Mouse (Mus musculus) neural tube, embryonic 13.5 days (tissue): ENCODE results near the gene Klhdc1. TPM values are rescaled to one million over a fixed set of nuclear protein-coding genes. Genes with fewer than 3 reads are reported as not detected.

Source experiments
- ATAC-seq: fragments of 200-750 bp; cut with Nextera tagmentation; 2 replicates; pipeline ENCODE4 v1.8.0; 2017; ENCODE audit warnings: low read depth, mild to moderate bottlenecking, moderate TSS enrichment, moderate library complexity
- H3K27ac ChIP-seq: fragments of 300-500 bp; sonication (generic); replicated peaks from 2 replicates; pipeline ENCODE4 v1.5.1; 2015; ENCODE audit warnings: moderate library complexity, mild to moderate bottlenecking, inconsistent platforms
- H3K27me3 ChIP-seq: fragments of 300-500 bp; sonication (generic); 2 replicates; pipeline ENCODE4 v1.6.1; 2015; ENCODE audit warnings: mild to moderate bottlenecking, inconsistent platforms
- H3K36me3 ChIP-seq: fragments of 300-500 bp; sonication (generic); 2 replicates; pipeline ENCODE4 v1.6.1; 2015; ENCODE audit warnings: mild to moderate bottlenecking, inconsistent platforms
- H3K4me1 ChIP-seq: fragments of 300-500 bp; sonication (generic); replicated peaks from 2 replicates; pipeline ENCODE4 v1.6.1; 2015; ENCODE audit warnings: inconsistent platforms
- H3K4me2 ChIP-seq: fragments of 300-500 bp; sonication (generic); 2 replicates; pipeline ENCODE4 v1.6.1; 2015; ENCODE audit warnings: inconsistent platforms, mild to moderate bottlenecking, moderate library complexity
- H3K4me3 ChIP-seq: fragments of 300-500 bp; sonication (generic); 2 replicates; pipeline ENCODE4 v1.5.1; 2015; ENCODE audit warnings: mild to moderate bottlenecking, inconsistent platforms
- H3K9ac ChIP-seq: fragments of 300-500 bp; sonication (generic); 2 replicates; pipeline ENCODE4 v1.6.1; 2015; ENCODE audit warnings: moderate library complexity, mild to moderate bottlenecking, inconsistent platforms
- H3K9me3 ChIP-seq: fragments of 300-500 bp; sonication (generic); 2 replicates; pipeline ENCODE4 v1.6.1; 2016; ENCODE audit warnings: inconsistent platforms
- WGBS: fragments of 180-500 bp; shearing (Covaris S2); methylation state at CpG from one replicate; pipeline ENCODE4 v1.1.7; 2015; 5-methylcytosine and 5-hydroxymethylcytosine counted together
- polyA plus RNA-seq: library from polyadenylated mRNA; unstranded; fragments of >200 nt; fragmentation: Nextera tagmentation; extraction: Ambion mirVana; gene quantifications from 2 replicates; pipeline ENCODE4 v1.2.1, GENCODE M21; 2015

Gene Klhdc1
- polyA plus RNA-seq, 1 experiment from 2014 or later, result 9.8 TPM

GRCm38 (mm10) chr12:69283146-69283545, 42.2 kb downstream of the Klhdc1 start:
- 88% methylated on average over 7 of the region's 7 CpGs for WGBS
- H3K27me3 ChIP-seq, result no peaks in the 10 kb centered on the region
- ATAC-seq, result no peak

GRCm38 (mm10) chr12:69287535-69287934, 46.6 kb downstream of the Klhdc1 start:
- H3K4me1 ChIP-seq, result no peaks in the 10 kb centered on the region
- H3K36me3 ChIP-seq, result no peaks in the 10 kb centered on the region
- no peak for ATAC-seq
- no peak overlapping the region for H3K9ac ChIP-seq
- no peak overlapping the region for H3K27ac ChIP-seq
- no peaks in the 10 kb centered on the region for H3K9me3 ChIP-seq
- 90% methylated on average over 8 of the region's 8 CpGs for WGBS
- H3K27me3 ChIP-seq, result no peaks in the 10 kb centered on the region
- no peak overlapping the region for H3K4me2 ChIP-seq
- no peak overlapping the region for H3K4me3 ChIP-seq

More at GRCm38 (mm10) chr12:69283146-69283545, 42.2 kb downstream of the Klhdc1 start:
- Histone ChIP-seq H3K4me3 (no peak overlapping the region), H3K27ac (no peak overlapping the region), H3K4me2 (no peak overlapping the region), H3K36me3 (no peaks in the 10 kb centered on the region), H3K9me3 (no peaks in the 10 kb centered on the region), H3K4me1 (no peaks in the 10 kb centered on the region), H3K9ac (no peak overlapping the region)

- Histone ChIP-seq H3K4me3 (no peak overlapping the region), H3K9ac (no peak overlapping the region), H3K36me3 (no peaks in the 10 kb centered on the region), H3K9me3 (no peaks in the 10 kb centered on the region), H3K27me3 (no peaks in the 10 kb centered on the region), H3K27ac (no peak overlapping the region), H3K4me1 (no peaks in the 10 kb centered on the region), H3K4me2 (no peak overlapping the region)
- ATAC-seq, result no peak
- 82% methylated on average over 9 of the region's 9 CpGs for WGBS
Measured at GRCm38 (mm10) chr12:69288699-69289098, 47.7 kb downstream of the Klhdc1 start.

GRCm38 (mm10) chr12:69292401-69292800, 51.4 kb downstream of the Klhdc1 start:
- H3K4me1 ChIP-seq, result peaks cover 8% of the 10 kb centered on the region
- H3K9me3 ChIP-seq, result no peaks in the 10 kb centered on the region
- no peak for ATAC-seq
- H3K27ac ChIP-seq, result no peak overlapping the region
- no peaks in the 10 kb centered on the region for H3K36me3 ChIP-seq
- H3K9ac ChIP-seq, result no peak overlapping the region
- 87% methylated on average over 6 of the region's 6 CpGs for WGBS
- no peak overlapping the region for H3K4me2 ChIP-seq
- H3K4me3 ChIP-seq, result no peak overlapping the region
- H3K27me3 ChIP-seq, result no peaks in the 10 kb centered on the region

DNA sequence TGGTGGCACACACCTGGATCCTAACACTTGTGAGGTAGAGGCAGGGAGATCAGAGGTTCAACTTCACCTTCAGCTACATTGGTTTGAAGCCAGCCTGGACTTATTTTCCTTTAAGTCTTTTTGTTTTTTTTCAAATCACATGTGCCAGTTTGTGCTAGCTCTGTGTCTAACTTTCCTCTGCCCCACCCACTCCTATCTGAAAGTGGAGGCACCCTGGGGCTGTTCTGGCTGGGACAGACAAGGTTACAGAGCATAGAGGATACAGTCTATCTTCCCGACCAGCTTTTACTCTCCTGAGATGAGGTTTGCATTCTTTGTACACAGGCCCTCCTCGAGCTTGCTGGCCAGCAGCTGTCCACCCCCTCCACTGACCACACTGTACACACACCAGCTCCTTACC, 52.8 kb downstream of the Klhdc1 start:
- WGBS, result 61% methylated on average over 2 of the region's 2 CpGs
- H3K27me3 ChIP-seq, result no peaks in the 10 kb centered on the region
- peaks cover 20% of the 10 kb centered on the region for H3K4me1 ChIP-seq
- H3K9ac ChIP-seq, result no peak overlapping the region
- H3K4me3 ChIP-seq, result no peak overlapping the region
- H3K4me2 ChIP-seq, result no peak overlapping the region
- ATAC-seq, result no peak
- H3K9me3 ChIP-seq, result no peaks in the 10 kb centered on the region
- H3K27ac ChIP-seq, result no peak overlapping the region
- 0 out of 2 replicates have a peak, but pooled peaks cover 5% of the 10 kb centered on the region for H3K36me3 ChIP-seq

GRCm38 (mm10) chr12:69294936-69295335, 54.0 kb downstream of the Klhdc1 start:
- Histone ChIP-seq H3K27ac (no peak overlapping the region), H3K4me1 (peaks cover 32% of the 10 kb centered on the region), H3K36me3 (peaks cover 11% of the 10 kb centered on the region; the same call in 1 of the 2 replicates), H3K4me3 (no peak overlapping the region), H3K9ac (no peak overlapping the region), H3K9me3 (no peaks in the 10 kb centered on the region), H3K27me3 (no peaks in the 10 kb centered on the region), H3K4me2 (no peak overlapping the region)
- 88% methylated on average over 2 of the region's 2 CpGs for WGBS
- ATAC-seq, result no peak

GRCm38 (mm10) chr12:69295651-69296050, 54.7 kb downstream of the Klhdc1 start:
- 84% methylated on average over 4 of the region's 4 CpGs for WGBS
- Histone ChIP-seq H3K4me1 (peaks cover 32% of the 10 kb centered on the region), H3K4me2 (peak overlapping the region; percentile 83), H3K36me3 (peaks cover 18% of the 10 kb centered on the region; the same call in 1 of the 2 replicates), H3K9me3 (no peaks in the 10 kb centered on the region), H3K27me3 (no peaks in the 10 kb centered on the region), H3K4me3 (peak overlapping the region; percentile 87), H3K9ac (peak overlapping the region; percentile 97), H3K27ac (peak overlapping the region; percentile 96)
- no peak for ATAC-seq

- Histone ChIP-seq H3K36me3 (peaks cover 28% of the 10 kb centered on the region), H3K4me3 (peak within 1 kb of the TSS; percentile 87), H3K9ac (peak within 1 kb of the TSS; percentile 97), H3K4me2 (peak within 1 kb of the TSS; percentile 83), H3K27me3 (no peaks in the 10 kb centered on the region), H3K9me3 (no peaks in the 10 kb centered on the region), H3K4me1 (peaks cover 32% of the 10 kb centered on the region), H3K27ac (peak within 1 kb of the TSS; percentile 96)
- peak; percentile 96 for ATAC-seq
- WGBS, result under 1% methylated on average over 86 of the region's 98 CpGs
Measured at GRCm38 (mm10) chr12:69296511-69297410, 55.8 kb downstream of the Klhdc1 start, which contains the start of gene Klhdc2. Klhdc2 (plus strand) TSS chr12:69296681.

DNA sequence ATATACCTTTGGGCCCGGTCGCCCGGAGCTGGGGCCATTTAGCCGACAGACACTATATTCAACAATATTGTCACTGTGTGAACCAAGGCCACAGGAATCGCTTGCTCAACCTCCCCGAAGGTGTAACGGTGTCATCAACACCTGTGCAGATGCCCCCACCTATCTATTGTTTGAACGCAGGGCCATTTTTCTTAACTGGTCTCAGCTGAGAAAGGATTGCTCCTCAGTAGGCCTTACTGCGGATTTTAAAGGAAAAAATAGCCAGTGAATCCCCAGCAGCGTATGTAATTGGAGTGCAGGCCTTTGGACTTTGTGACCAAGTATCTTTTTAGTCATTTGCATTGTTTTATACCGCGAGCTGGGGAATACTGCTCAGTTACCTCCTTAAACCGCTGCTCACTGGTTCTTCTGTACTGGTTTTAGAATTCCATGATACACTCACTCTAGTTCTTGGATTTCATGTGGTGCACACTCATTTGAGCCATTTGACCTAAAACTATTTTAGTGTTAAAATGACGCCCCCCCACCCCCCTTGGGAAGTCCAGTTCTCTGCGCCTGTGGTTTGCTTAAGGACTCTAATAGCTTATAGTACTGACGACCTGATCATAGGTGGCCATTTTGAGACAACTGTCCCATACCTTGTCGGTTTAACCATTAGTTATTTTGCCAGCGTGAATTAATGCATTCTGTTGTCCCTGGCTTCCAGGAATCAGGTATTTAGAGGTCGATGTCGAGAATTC, 56.6 kb downstream of the Klhdc1 start:
- no peaks in the 10 kb centered on the region for H3K9me3 ChIP-seq
- WGBS, result 17% methylated on average over 20 of the region's 20 CpGs
- H3K36me3 ChIP-seq, result peaks cover 37% of the 10 kb centered on the region
- peak overlapping the region; percentile 97 for H3K9ac ChIP-seq
- H3K4me1 ChIP-seq, result peaks cover 32% of the 10 kb centered on the region
- H3K27ac ChIP-seq, result peak overlapping the region; percentile 96
- no peak for ATAC-seq
- H3K4me2 ChIP-seq, result peak overlapping the region; percentile 83
- H3K27me3 ChIP-seq, result no peaks in the 10 kb centered on the region
- H3K4me3 ChIP-seq, result peak overlapping the region; percentile 87

- H3K4me2 ChIP-seq, result peak overlapping the region; percentile 83
- peak overlapping the region; percentile 87 for H3K4me3 ChIP-seq
- no peak overlapping the region; the same call in none of the 2 replicates for H3K9ac ChIP-seq
- no peaks in the 10 kb centered on the region for H3K9me3 ChIP-seq
- peaks cover 32% of the 10 kb centered on the region for H3K4me1 ChIP-seq
- H3K36me3 ChIP-seq, result peaks cover 44% of the 10 kb centered on the region
- H3K27ac ChIP-seq, result 0 out of 2 replicates have a peak overlapping the region, but pooled peaks have one; percentile 18
- no peaks in the 10 kb centered on the region for H3K27me3 ChIP-seq
- no peak for ATAC-seq
- WGBS, result 81% methylated on average over 4 of the region's 4 CpGs
Measured at GRCm38 (mm10) chr12:69298281-69298680, 57.3 kb downstream of the Klhdc1 start.

DNA sequence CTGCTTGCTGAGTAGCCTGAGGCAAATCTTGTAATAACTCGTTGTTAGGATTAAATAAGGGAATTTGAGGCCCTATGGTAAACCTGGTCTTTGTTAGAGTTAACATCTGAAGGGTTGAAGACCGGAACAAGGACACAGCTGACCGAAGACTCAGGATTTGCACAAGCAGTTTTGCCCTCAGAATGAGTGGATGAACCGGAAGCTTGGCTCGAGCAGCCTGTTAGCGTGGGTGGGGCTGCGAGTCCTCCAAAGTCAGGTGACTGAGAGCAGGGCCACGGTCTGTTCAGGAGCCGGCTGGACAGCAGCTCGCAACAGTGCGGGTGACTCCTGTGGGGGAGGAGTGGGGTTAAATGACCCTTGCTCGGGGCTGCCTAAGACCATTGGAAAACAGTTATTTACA, 58.3 kb downstream of the Klhdc1 start:
- Histone ChIP-seq H3K4me2 (peak overlapping the region; percentile 83), H3K27ac (no peak overlapping the region), H3K9me3 (no peaks in the 10 kb centered on the region), H3K27me3 (no peaks in the 10 kb centered on the region), H3K36me3 (peaks cover 51% of the 10 kb centered on the region), H3K4me3 (peak overlapping the region; percentile 87), H3K4me1 (peaks cover 32% of the 10 kb centered on the region), H3K9ac (peak overlapping the region; percentile 52; the same call in 1 of the 2 replicates)
- 70% methylated on average over 12 of the region's 12 CpGs for WGBS
- ATAC-seq, result no peak

DNA sequence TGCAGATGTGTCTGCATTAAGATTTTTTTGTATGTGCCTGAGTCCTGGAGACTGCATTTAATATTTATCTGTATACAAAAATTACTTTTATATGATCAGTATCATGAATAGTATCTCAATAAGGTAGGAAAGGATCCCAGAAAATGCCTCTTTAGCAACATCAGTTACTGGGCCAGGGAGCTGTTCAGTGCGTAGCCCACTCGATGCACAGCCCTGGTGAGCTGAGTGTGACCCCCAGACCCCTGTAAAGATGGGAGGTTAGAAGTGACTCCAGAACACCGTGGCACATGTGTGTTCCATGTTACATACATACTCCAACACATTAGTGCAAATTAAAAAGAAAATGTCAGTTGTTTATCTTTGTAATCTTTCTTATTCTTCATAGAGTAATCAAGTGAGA, 58.9 kb downstream of the Klhdc1 start:
- Histone ChIP-seq H3K4me2 (no peak overlapping the region), H3K27me3 (no peaks in the 10 kb centered on the region), H3K9me3 (no peaks in the 10 kb centered on the region), H3K4me1 (peaks cover 32% of the 10 kb centered on the region), H3K36me3 (peaks cover 56% of the 10 kb centered on the region), H3K4me3 (no peak overlapping the region), H3K9ac (no peak overlapping the region), H3K27ac (no peak overlapping the region)
- no peak for ATAC-seq
- 91% methylated on average over 3 of the region's 3 CpGs for WGBS
